Mouse (Mus musculus) ES-E14 (cell line): ENCODE measurements around the gene Olfr524. TPM values are rescaled to one million over a fixed set of nuclear protein-coding genes. Genes with fewer than 3 reads are reported as not detected.

ENCODE experiments used
- DNase-seq: peaks from one replicate; pipeline ENCODE4 v3.0.0-alpha.2; 2013; ENCODE audit warnings: low read depth, low spot score
- H3K27ac ChIP-seq: 2 replicates; pipeline ENCODE4 v1.5.1; 2012; ENCODE audit warnings: low read depth, mild to moderate bottlenecking, low read length, moderate library complexity, mixed read lengths; ENCODE audit not compliant: poor library complexity, insufficient read depth, severe bottlenecking
- H3K36me3 ChIP-seq: 2 replicates; pipeline ENCODE4 v1.6.1; 2012; ENCODE audit warnings: mild to moderate bottlenecking, low read length, moderate library complexity, mixed read lengths; ENCODE audit not compliant: control insufficient read depth, poor library complexity, insufficient read depth, severe bottlenecking
- H3K4me1 ChIP-seq, 2 experiments: fragments of 150-350 bp in 1 of 2; sonication (generic) in 1 of 2; 2 replicates each; pipeline ENCODE4 v1.6.1; 2012; ENCODE audit warnings: low read length in 2 of 2, mild to moderate bottlenecking in 1 of 2, mixed read lengths in 1 of 2; ENCODE audit not compliant: control insufficient read depth in 2 of 2, insufficient read depth in 2 of 2, poor library complexity in 1 of 2
- H3K4me3 ChIP-seq, 2 experiments: fragments of 150-350 bp in 1 of 2; sonication (generic) in 1 of 2; 2 replicates each; pipeline ENCODE4 v1.5.1; 2012; ENCODE audit warnings: low read length in 2 of 2, low read depth in 1 of 2, mild to moderate bottlenecking in 1 of 2, mixed read lengths in 1 of 2; ENCODE audit not compliant: insufficient read depth in 1 of 2, poor library complexity in 1 of 2, severe bottlenecking in 1 of 2
- H3K9ac ChIP-seq: 2 replicates; pipeline ENCODE4 v1.6.1; 2012; ENCODE audit warnings: low read depth, mild to moderate bottlenecking, low read length, mixed read lengths; ENCODE audit not compliant: poor library complexity, insufficient read depth, severe bottlenecking
- H3K9me3 ChIP-seq: fragments of 150-350 bp; sonication (generic); 2 replicates; pipeline ENCODE4 v1.6.1; 2012; ENCODE audit warnings: low read depth, mild to moderate bottlenecking, low read length; ENCODE audit not compliant: control insufficient read depth, insufficient read depth
- CHD2 ChIP-seq: IDR thresholded peaks from 2 replicates; pipeline ENCODE4 v1.6.1; 2014; ENCODE audit warnings: mild to moderate bottlenecking, low read depth, low read length, inconsistent platforms
- HCFC1 ChIP-seq: IDR thresholded peaks from 2 replicates; pipeline ENCODE4 v1.6.1; 2012; ENCODE audit warnings: low read length, inconsistent platforms, borderline replicate concordance; ENCODE audit not compliant: insufficient read depth
- MAFK ChIP-seq: IDR thresholded peaks from 2 replicates; pipeline ENCODE4 v1.6.1; 2014; ENCODE audit warnings: mild to moderate bottlenecking, low read depth, low read length, inconsistent platforms; ENCODE audit not compliant: insufficient read depth
- ZC3H11A ChIP-seq: IDR thresholded peaks from 2 replicates; pipeline ENCODE4 v1.6.1; 2012; ENCODE audit warnings: low read depth, mild to moderate bottlenecking, inconsistent platforms, low read length, borderline replicate concordance
- ZNF384 ChIP-seq: IDR thresholded peaks from 2 replicates; pipeline ENCODE4 v1.6.1; 2012; ENCODE audit warnings: low read depth, low read length, inconsistent platforms
- in situ Hi-C, 2 experiments: fragments of 600-800 bp; cut with MboI; formaldehyde crosslinking; loops; one replicate each; pipeline ENCODE4 v1.15.1; 2025; ENCODE audit warnings: low sequenced_read_pairs in 2 of 2, inconsistent platforms in 1 of 2; ENCODE audit not compliant: unreplicated experiment in 2 of 2
- total RNA-seq: library from RNA; depleted of rRNA; stranded (reverse); fragments of 300-350 nt; gene quantifications from 2 replicates; pipeline ENCODE4 v1.2.3, GENCODE M21; 2012

Gene Olfr524
- total RNA-seq, 1 experiment, result not detected

GRCm38 (mm10) chr7:140180692-140181091, 25.1 kb downstream of the Olfr524 start:
- TF ChIP-seq ZNF384 (no peak), CHD2 (no peak)
- in situ Hi-C loops, result no loop called here
- H3K9ac ChIP-seq, result no peak overlapping the region
- no peak overlapping the region for H3K4me3 ChIP-seq
- no peaks in the 10 kb centered on the region for H3K4me1 ChIP-seq
- H3K27ac ChIP-seq, result no peak overlapping the region
- no peaks in the 10 kb centered on the region for H3K9me3 ChIP-seq
- no peaks in the 10 kb centered on the region for H3K36me3 ChIP-seq
- DNase-seq, result no peak

GRCm38 (mm10) chr7:140179176-140179575, 26.6 kb downstream of the Olfr524 start:
- TF ChIP-seq MAFK (no peak), HCFC1 (no peak)
- Histone ChIP-seq H3K27ac (no peak overlapping the region), H3K36me3 (no peaks in the 10 kb centered on the region), H3K4me1 (no peaks in the 10 kb centered on the region), H3K9me3 (no peaks in the 10 kb centered on the region), H3K4me3 (no peak overlapping the region), H3K9ac (no peak overlapping the region)
- in situ Hi-C loops, result no loop called here
- no peak for DNase-seq

GRCm38 (mm10) chr7:140172936-140173335, 32.8 kb downstream of the Olfr524 start, which contains the start of gene Olfr523:
TSS of gene Olfr523 (plus strand) at chr7:140173217.
- Histone ChIP-seq H3K4me1 (peaks cover 0 to 7% of the 10 kb centered on the region in 2 experiments; a peak in 1 of 4 replicates), H3K27ac (no peak within 1 kb of the TSS), H3K9me3 (no peaks in the 10 kb centered on the region), H3K36me3 (no peaks in the 10 kb centered on the region), H3K4me3 (no peak within 1 kb of the TSS), H3K9ac (no peak within 1 kb of the TSS)
- in situ Hi-C loops, result no loop called here
- TF ChIP-seq HCFC1 (no peak), ZC3H11A (no peak), MAFK (no peak), CHD2 (no peak), ZNF384 (no peak)
- no peak for DNase-seq

GRCm38 (mm10) chr7:140170863-140171262, 34.9 kb downstream of the Olfr524 start:
- no peak for TF ChIP-seq MAFK
- TF ChIP-seq CHD2, result no peak
- TF ChIP-seq ZNF384, result no peak
- TF ChIP-seq HCFC1, result no peak
- no peak for TF ChIP-seq ZC3H11A
- H3K36me3 ChIP-seq, result no peaks in the 10 kb centered on the region
- no peaks in the 10 kb centered on the region for H3K9me3 ChIP-seq
- in situ Hi-C loops, result no loop called here
- no peak overlapping the region for H3K27ac ChIP-seq
- H3K4me3 ChIP-seq, result no peak overlapping the region
- no peak for DNase-seq
- no peak overlapping the region for H3K9ac ChIP-seq
- peaks cover 0 to 7% of the 10 kb centered on the region in 2 experiments; a peak in 1 of 4 replicates for H3K4me1 ChIP-seq

GRCm38 (mm10) chr7:140169386-140169785, 36.4 kb downstream of the Olfr524 start:
- TF ChIP-seq ZNF384 (no peak), MAFK (no peak), HCFC1 (no peak), CHD2 (no peak), ZC3H11A (no peak)
- Histone ChIP-seq H3K9ac (no peak overlapping the region), H3K9me3 (no peaks in the 10 kb centered on the region), H3K4me1 (peaks cover 0 to 7% of the 10 kb centered on the region in 2 experiments; a peak in 1 of 4 replicates), H3K27ac (no peak overlapping the region), H3K36me3 (no peaks in the 10 kb centered on the region), H3K4me3 (no peak overlapping the region)
- in situ Hi-C loops, result no loop called here
- no peak for DNase-seq
